Mouse (Mus musculus) MEL (cell line): Measurements from ENCODE around the gene Ppp1r8.

Experiments
- CTCF ChIP-seq, 3 experiments: IDR thresholded peaks in 2 of 3; conservative IDR thresholded peaks in 1 of 3; 2 replicates each; pipeline ENCODE4 v1.5.1; 2011 to 2012; ENCODE audit warnings: low read length in 3 of 3, low read depth in 2 of 3, mild to moderate bottlenecking in 2 of 3, improper control_type of control experiment in 1 of 3, inconsistent platforms in 1 of 3, mixed read lengths in 1 of 3, moderate library complexity in 1 of 3; ENCODE audit not compliant: control insufficient read depth in 1 of 3, insufficient read depth in 1 of 3, poor library complexity in 1 of 3, severe bottlenecking in 1 of 3
- E2F4 ChIP-seq: IDR thresholded peaks from 2 replicates; pipeline ENCODE4 v1.6.1; 2011; ENCODE audit warnings: low read depth, low read length, improper control_type of control experiment, borderline replicate concordance
- EP300 ChIP-seq, 2 experiments: IDR thresholded peaks; 2 replicates each; pipeline ENCODE4 v1.6.1; 2011; ENCODE audit warnings: improper control_type of control experiment in 2 of 2, low read length in 2 of 2, low read depth in 1 of 2, mild to moderate bottlenecking in 1 of 2
- POLR2A ChIP-seq, 2 experiments: IDR thresholded peaks; 2 replicates each; pipeline ENCODE4 v1.6.1; 2011 to 2012; ENCODE audit warnings: low read length in 2 of 2, mild to moderate bottlenecking in 2 of 2, control low read depth in 1 of 2, improper control_type of control experiment in 1 of 2, low read depth in 1 of 2, moderate library complexity in 1 of 2; ENCODE audit not compliant: control insufficient read depth in 1 of 2, insufficient read depth in 1 of 2, poor library complexity in 1 of 2
- TAL1 ChIP-seq: IDR thresholded peaks from 2 replicates; pipeline ENCODE4 v1.6.1; 2012; ENCODE audit warnings: mild to moderate bottlenecking, inconsistent platforms, low read length, moderate library complexity, mixed read lengths
- TCF12 ChIP-seq: IDR thresholded peaks from 2 replicates; pipeline ENCODE4 v1.6.1; 2014; ENCODE audit warnings: low read depth, mild to moderate bottlenecking, inconsistent platforms, low read length, improper control_type of control experiment, moderate library complexity

DNA sequence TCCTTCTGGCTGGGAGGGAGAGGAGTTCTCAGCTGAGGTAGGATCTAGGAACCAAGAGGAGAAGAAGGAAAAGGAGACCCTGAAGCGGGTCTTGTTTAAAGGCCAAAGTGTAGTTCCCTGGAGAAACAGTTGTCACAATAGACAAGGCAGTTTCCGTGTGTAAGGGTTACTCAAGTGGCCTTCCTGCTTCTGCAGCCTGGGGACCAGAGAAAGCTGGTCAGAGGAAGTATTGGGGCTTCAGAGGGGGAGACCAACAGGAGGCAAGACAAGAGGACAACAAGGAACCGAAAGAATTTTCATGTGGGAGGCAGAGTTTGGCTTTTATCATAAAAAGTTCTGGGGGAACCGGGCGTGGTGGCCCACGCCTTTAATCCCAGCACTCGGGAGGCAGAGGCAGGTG lies 26.6 kb downstream of the Ppp1r8 start:
- TF ChIP-seq E2F4 = no peak
- no peak for TF ChIP-seq TCF12
- no peak for TF ChIP-seq TAL1
- TF ChIP-seq CTCF (IDR thresholded peaks at IDR 0.05 in 2 of 3, conservative IDR thresholded peaks at IDR 0.05 in 1 of 3; ENCODE audit: control insufficient read depth in 1 of 3, insufficient read depth in 1 of 3, low read depth in 2 of 3, low read length in 3 of 3, poor library complexity in 1 of 3, severe bottlenecking in 1 of 3) = no peak
- TF ChIP-seq POLR2A (IDR thresholded peaks at IDR 0.05; ENCODE audit: control insufficient read depth in 1 of 2, insufficient read depth in 1 of 2, low read depth in 1 of 2, low read length in 2 of 2, poor library complexity in 1 of 2) = no peak
- TF ChIP-seq EP300 (IDR thresholded peaks at IDR 0.05; ENCODE audit: low read depth in 1 of 2, low read length in 2 of 2) = no peak
